Mouse (Mus musculus) liver, embryonic 14.5 days (tissue): Measurements from ENCODE around the gene Sh3tc1. TPM values are rescaled to one million over a fixed set of nuclear protein-coding genes. Genes with fewer than 3 reads are reported as not detected.

Source experiments
- ATAC-seq: fragments of 200-750 bp; cut with Nextera tagmentation; 2 replicates; pipeline ENCODE4 v1.8.0; 2017; ENCODE audit warnings: moderate number of reproducible peaks, mild to moderate bottlenecking, moderate library complexity; ENCODE audit not compliant: insufficient read depth
- DNase-seq, 3 experiments: peaks; one replicate each; pipeline ENCODE4 v3.0.0-alpha.2; 2012 to 2013; ENCODE audit warnings: low read depth in 3 of 3, low spot score in 3 of 3
- H3K27ac ChIP-seq: fragments of 300-500 bp; sonication (generic); 2 replicates; pipeline ENCODE4 v1.5.1; 2014; ENCODE audit warnings: moderate library complexity, mild to moderate bottlenecking, control low read depth, inconsistent platforms
- H3K27me3 ChIP-seq: fragments of 300-500 bp; sonication (generic); 2 replicates; pipeline ENCODE4 v1.6.1; 2014; ENCODE audit warnings: mild to moderate bottlenecking, low read length, moderate library complexity; ENCODE audit not compliant: control insufficient read depth, insufficient read depth
- H3K36me3 ChIP-seq: fragments of 300-500 bp; sonication (generic); replicated peaks from 2 replicates; pipeline ENCODE4 v1.6.1; 2014; ENCODE audit warnings: low read depth; ENCODE audit not compliant: control insufficient read depth, insufficient read depth
- H3K4me1 ChIP-seq, 2 experiments: fragments of 200-500 bp in 1 of 2; fragments of 300-500 bp in 1 of 2; sonication (generic) in 1 of 2; replicated peaks; 2 replicates each; pipeline ENCODE4 v1.6.1; 2012 to 2014; ENCODE audit warnings: antibody characterized with exemption in 1 of 2, inconsistent platforms in 1 of 2, low read length in 1 of 2; ENCODE audit not compliant: control insufficient read depth in 2 of 2, insufficient read depth in 2 of 2
- H3K4me2 ChIP-seq: fragments of 300-500 bp; sonication (generic); 2 replicates; pipeline ENCODE4 v1.6.1; 2014; ENCODE audit warnings: low read depth, mild to moderate bottlenecking, control low read depth, moderate library complexity
- H3K4me3 ChIP-seq, 2 experiments: fragments of 200-500 bp in 1 of 2; fragments of 300-500 bp in 1 of 2; sonication (generic) in 1 of 2; 2 replicates each; pipeline ENCODE4 v1.5.1; 2012 to 2014; ENCODE audit warnings: low read depth in 2 of 2, low read length in 2 of 2, mild to moderate bottlenecking in 2 of 2, control low read depth in 1 of 2, inconsistent platforms in 1 of 2, moderate library complexity in 1 of 2; ENCODE audit not compliant: insufficient read depth in 1 of 2
- H3K9ac ChIP-seq: fragments of 300-500 bp; sonication (generic); replicated peaks from 2 replicates; pipeline ENCODE4 v1.6.1; 2014; ENCODE audit warnings: mild to moderate bottlenecking, control low read depth, moderate library complexity
- H3K9me3 ChIP-seq: fragments of 300-500 bp; sonication (generic); 2 replicates; pipeline ENCODE4 v1.6.1; 2016; ENCODE audit warnings: low read length, mixed read lengths; ENCODE audit not compliant: control insufficient read depth
- CTCF ChIP-seq: IDR thresholded peaks from 2 replicates; pipeline ENCODE4 v1.5.1; 2016; ENCODE audit warnings: antibody characterized with exemption, low read depth, control low read depth
- EP300 ChIP-seq: IDR thresholded peaks from 2 replicates; pipeline ENCODE4 v1.6.1; 2016; ENCODE audit warnings: antibody characterized with exemption, low read depth
- WGBS: fragments of 180-500 bp; shearing (Covaris S2); extraction: QIAGEN DNeasy Blood & Tissue Kit; methylation state at CpG from one replicate; pipeline ENCODE4 v1.1.7; 2014; ENCODE audit not compliant: insufficient replicate concordance; 5-methylcytosine and 5-hydroxymethylcytosine counted together
- polyA plus RNA-seq, 2 experiments: library from polyadenylated mRNA; depleted of rRNA in 1 of 2; stranded (reverse) in 1 of 2; unstranded in 1 of 2; fragments of >200 nt; fragmentation: Nextera tagmentation in 1 of 2; extraction: Ambion mirVana in 1 of 2; gene quantifications; 2 replicates each; pipeline versions ENCODE4 v1.2.1 to v1.2.3; 2012 to 2014

Gene Sh3tc1
- polyA plus RNA-seq, 2 experiments: 0.93 to 1.8 TPM

DNA sequence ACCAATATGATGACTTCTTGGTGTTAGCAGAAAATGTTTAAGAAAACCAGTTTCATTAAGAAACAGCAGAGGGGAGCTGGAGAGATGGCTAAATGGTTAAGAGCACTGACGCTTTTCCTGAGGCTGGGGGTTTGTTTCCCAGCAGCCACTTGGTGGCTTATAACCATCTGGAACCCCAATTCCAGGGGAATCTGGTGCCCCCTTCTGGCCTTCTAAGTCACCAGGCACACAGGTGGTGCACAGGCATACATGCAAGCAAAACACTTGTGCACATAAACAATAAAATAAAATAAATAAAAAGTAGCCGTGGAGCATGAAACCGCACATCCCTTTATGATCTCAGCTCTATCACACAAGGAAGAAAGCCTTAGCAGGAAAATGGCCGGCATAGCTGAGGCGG lies 21.5 kb upstream of the Sh3tc1 start:
- DNase-seq: no peak
- no peak for TF ChIP-seq CTCF
- ATAC-seq: no peak
- Histone ChIP-seq H3K4me2 (no peak overlapping the region), H3K4me3 (no peak overlapping the region), H3K27me3 (peaks cover 17% of the 10 kb centered on the region), H3K9me3 (no peaks in the 10 kb centered on the region), H3K36me3 (no peaks in the 10 kb centered on the region), H3K4me1 (no peaks in the 10 kb centered on the region), H3K9ac (no peak overlapping the region), H3K27ac (no peak overlapping the region)
- 60% methylated on average over 5 of the region's 5 CpGs for WGBS

DNA sequence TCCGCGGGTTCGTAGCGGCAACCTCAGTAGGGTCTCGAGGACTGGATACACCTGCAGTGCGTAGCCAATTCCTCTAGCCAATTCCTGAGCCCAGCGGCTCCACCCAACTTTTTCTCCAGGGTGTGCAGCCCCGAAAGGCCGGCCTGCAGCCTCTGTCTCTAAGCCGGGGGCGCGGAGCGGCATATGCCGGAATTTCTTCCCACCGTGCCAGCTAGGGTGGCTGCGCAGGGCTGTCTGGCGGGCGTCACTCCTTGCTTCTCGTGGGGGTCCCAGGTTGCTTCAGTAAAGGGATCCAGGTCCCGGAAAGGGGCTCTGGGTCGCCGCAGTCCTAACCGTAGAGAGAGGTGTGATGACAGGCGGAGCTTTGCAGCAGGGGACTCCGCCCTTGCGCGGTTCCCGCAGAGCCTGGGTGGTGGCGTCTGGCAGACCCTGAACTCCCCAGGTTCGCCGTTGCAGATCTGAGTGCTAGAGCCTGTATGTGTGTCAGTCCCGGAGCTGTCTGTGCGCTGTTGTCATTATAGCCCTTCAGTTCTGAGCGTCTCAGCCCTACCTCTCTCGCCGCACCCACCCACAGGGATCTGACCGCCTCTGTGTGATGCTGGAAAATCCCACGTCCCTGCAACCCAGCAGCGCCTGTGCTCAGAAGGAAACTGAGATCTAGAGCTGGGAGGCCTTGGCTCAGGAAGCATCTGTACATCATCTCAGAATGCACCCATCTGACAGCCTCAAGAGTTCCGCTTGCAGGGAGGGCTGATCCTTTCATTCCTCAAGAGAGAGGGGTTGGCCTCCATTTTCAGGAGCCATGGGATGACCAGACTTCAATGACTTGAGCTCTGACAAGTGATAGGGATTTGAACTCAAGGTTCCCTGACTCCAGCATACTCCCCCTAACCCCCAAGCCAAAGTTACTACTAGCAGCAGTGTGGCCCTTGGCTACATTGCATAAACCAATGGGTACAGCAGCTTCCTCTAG lies 18.6 kb upstream of the Sh3tc1 start:
- no peak for DNase-seq
- peaks cover 17% of the 10 kb centered on the region for H3K27me3 ChIP-seq

DNA sequence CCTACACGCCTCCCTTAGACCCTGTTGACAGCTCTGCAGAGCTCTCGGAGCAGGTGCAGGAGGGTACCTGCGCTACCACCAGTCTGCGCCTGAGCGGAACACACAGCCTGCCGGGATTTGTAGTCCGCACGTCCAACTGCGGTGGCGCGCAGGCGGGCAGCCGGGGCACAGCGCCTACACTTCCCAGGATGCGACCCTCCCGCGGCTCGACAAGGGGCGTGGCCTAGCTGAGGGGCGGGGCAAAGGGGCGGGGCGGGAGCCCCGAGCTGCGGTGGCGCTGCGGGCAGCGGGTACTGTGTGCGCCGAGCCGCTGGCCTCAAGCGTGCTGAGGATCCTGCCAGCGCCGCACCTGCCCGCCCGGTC lies 17.8 kb upstream of the Sh3tc1 start, which contains the start of gene Ablim2:
Ablim2 (plus strand) TSS at position 242 of the 363 bp plus-strand sequence.
- WGBS: under 1% methylated on average over 23 of the region's 35 CpGs
- H3K4me1 ChIP-seq: no peaks in the 10 kb centered on the region
- no peaks in the 10 kb centered on the region for H3K36me3 ChIP-seq
- ATAC-seq (peak; percentile 87), DNase-seq (peak; percentile 52 to 63 (median 60))
- H3K27ac ChIP-seq: no peak within 1 kb of the TSS
- no peaks in the 10 kb centered on the region for H3K9me3 ChIP-seq
- no peak within 1 kb of the TSS for H3K9ac ChIP-seq
- H3K4me2 ChIP-seq: peak within 1 kb of the TSS; percentile 82
- no peak for TF ChIP-seq EP300
- no peak; the same call in 1 of the 2 replicates for TF ChIP-seq CTCF
- peaks cover 17% of the 10 kb centered on the region for H3K27me3 ChIP-seq
- peak within 1 kb of the TSS; percentile 49 to 51 for H3K4me3 ChIP-seq

More for the DNA sequence above, 18.6 kb upstream of the Sh3tc1 start:
- Histone ChIP-seq H3K4me2 (peak overlapping the region; percentile 82), H3K27ac (no peak overlapping the region), H3K9me3 (no peaks in the 10 kb centered on the region), H3K9ac (no peak overlapping the region), H3K36me3 (no peaks in the 10 kb centered on the region), H3K4me1 (no peaks in the 10 kb centered on the region), H3K4me3 (peak overlapping the region; percentile 49 to 51)
- WGBS: 2% methylated on average over 40 of the region's 40 CpGs
- TF ChIP-seq CTCF: no peak
- no peak for TF ChIP-seq EP300
- 0 out of 2 replicates have a peak, but pooled peaks have one; percentile 2 for ATAC-seq

DNA sequence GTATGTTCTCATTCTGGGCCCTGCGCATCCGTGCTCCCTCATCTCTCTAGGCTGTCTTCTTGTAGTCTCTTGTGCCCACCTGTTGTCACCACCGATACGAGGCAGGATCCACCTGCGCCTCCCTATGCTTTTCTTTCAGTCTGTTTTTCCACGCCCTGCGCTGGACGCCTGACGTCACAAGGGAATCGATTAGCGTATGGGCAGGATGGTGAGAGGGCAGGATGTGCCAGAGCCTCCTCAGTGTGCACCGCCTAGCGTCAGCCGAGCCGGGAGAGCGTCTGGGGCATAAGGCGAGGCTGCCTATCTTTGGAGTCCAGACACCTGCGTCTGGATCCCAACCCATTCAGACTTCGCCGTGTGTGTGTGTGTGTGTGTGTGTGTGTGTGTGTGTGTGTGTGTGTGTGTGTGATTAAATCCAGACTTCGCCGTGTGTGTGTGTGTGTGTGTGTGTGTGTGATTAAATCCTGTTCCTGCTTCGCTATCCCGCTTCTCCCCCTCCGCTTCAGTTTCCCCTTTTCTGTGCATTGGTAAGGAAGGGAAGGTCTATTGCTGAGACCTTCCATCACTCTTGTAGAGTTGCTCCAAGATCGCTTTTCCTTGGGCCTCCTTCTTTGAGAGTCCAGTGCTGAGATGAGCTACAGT lies 17.3 kb upstream of the Sh3tc1 start:
- Histone ChIP-seq H3K27me3 (peaks cover 17% of the 10 kb centered on the region), H3K9me3 (no peaks in the 10 kb centered on the region), H3K27ac (no peak overlapping the region), H3K9ac (no peak overlapping the region), H3K4me1 (no peaks in the 10 kb centered on the region), H3K36me3 (no peaks in the 10 kb centered on the region), H3K4me3 (peak overlapping the region; percentile 37 to 51), H3K4me2 (peak overlapping the region; percentile 82)
- peak in 1 of 3 experiments; percentile 27 for DNase-seq
- TF ChIP-seq EP300 (no peak), CTCF (no peak)
- 7% methylated on average over 24 of the region's 26 CpGs for WGBS
- peak; percentile 63 for ATAC-seq

DNA sequence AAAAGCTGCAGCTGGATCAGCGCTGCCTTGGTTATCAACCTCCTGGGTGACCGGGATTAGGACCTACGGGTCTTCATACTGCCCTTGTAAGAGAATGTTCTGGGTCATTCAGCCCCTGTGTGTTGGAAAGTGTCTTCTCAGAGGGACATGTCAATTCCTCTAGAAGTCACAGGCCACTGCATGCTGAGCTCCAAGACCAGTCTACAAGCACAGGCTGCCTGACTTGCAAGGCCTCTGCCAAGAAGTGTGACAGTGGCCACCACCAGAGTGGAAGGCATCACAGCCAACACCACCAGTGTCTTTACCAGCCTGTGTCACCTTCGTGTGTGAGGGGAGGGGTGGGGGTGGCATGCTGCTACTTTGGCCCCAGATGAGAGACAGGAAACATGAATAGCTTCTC lies 16.2 kb upstream of the Sh3tc1 start:
- no peak for DNase-seq
- Histone ChIP-seq H3K4me3 (no peak overlapping the region), H3K9ac (no peak overlapping the region), H3K27me3 (peaks cover 17% of the 10 kb centered on the region), H3K4me1 (no peaks in the 10 kb centered on the region), H3K9me3 (no peaks in the 10 kb centered on the region), H3K4me2 (no peak overlapping the region), H3K36me3 (no peaks in the 10 kb centered on the region), H3K27ac (no peak overlapping the region)
- no peak for ATAC-seq
- TF ChIP-seq EP300 (no peak), CTCF (no peak)
- 70% methylated on average over 4 of the region's 4 CpGs for WGBS
